Mouse (Mus musculus): ENCODE results near the gene Zdhhc18. TPM values are rescaled to one million over a fixed set of nuclear protein-coding genes. Genes with fewer than 3 reads are reported as not detected.

Zdhhc18 gene
- total and polyA plus RNA-seq, 3 experiments, result 6.7 to 15.6 TPM; not detected in 1

GRCm38 (mm10) chr4:133674331-133674695 is 24.4 kb upstream of the Zdhhc18 start:
- peak overlapping the region; percentile 79 for H3K9ac ChIP-seq (ENCODE audit: control insufficient read depth, low read depth, low read length, poor library complexity, severe bottlenecking)
- peaks cover 12 to 39% of the 10 kb centered on the region in 2 experiments for H3K4me1 ChIP-seq (ENCODE audit: control insufficient read depth in 1 of 2, insufficient read depth in 2 of 2, low read length in 2 of 2)
- no peaks in the 10 kb centered on the region for H3K27me3 ChIP-seq (ENCODE audit: control insufficient read depth in 1 of 2, insufficient read depth in 2 of 2, low read length in 2 of 2)
- TF ChIP-seq POLR2AphosphoS2 (IDR thresholded peaks at IDR 0.05; ENCODE audit: low read length), result no peak
- TF ChIP-seq MAX (IDR thresholded peaks at IDR 0.05; ENCODE audit: low read length), result 0 out of 2 replicates have a peak, but pooled peaks have one; percentile 15
- no peak for TF ChIP-seq MEF2A (IDR thresholded peaks at IDR 0.05; ENCODE audit: extremely low read depth, insufficient replicate concordance, low read depth, low read length, poor library complexity, severe bottlenecking)
- TF ChIP-seq TBP (IDR thresholded peaks at IDR 0.05; ENCODE audit: low read depth, low read length), result 0 out of 2 replicates have a peak, but pooled peaks have one; percentile 0
- DNase-seq (ENCODE audit: low read depth, low spot score), result no peak
- peaks cover 0 to 41% of the 10 kb centered on the region in 2 experiments; a peak in 2 of 4 replicates for H3K36me3 ChIP-seq (ENCODE audit: control insufficient read depth in 1 of 2, insufficient read depth in 2 of 2, low read length in 2 of 2)
- peak overlapping the region; percentile 100 for H3K27ac ChIP-seq (ENCODE audit: control insufficient read depth, low read depth, low read length)
- H3K4me3 ChIP-seq (ENCODE audit: control insufficient read depth in 1 of 2, insufficient read depth in 1 of 2, low read depth in 2 of 2, low read length in 2 of 2), result peak overlapping the region; percentile 40 to 53
- H3K9me3 ChIP-seq (replicated peaks; ENCODE audit: insufficient read depth, low read length), result no peaks in the 10 kb centered on the region
- peaks cover 7% of the 10 kb centered on the region for H3K79me2 ChIP-seq (ENCODE audit: control insufficient read depth, insufficient read depth, low read length, poor library complexity)

- H3K4me3 ChIP-seq (ENCODE audit: control insufficient read depth in 1 of 2, insufficient read depth in 1 of 2, low read depth in 2 of 2, low read length in 2 of 2), result peak overlapping the region; percentile 40 to 53
- peak; percentile 83 for DNase-seq (ENCODE audit: low read depth, low spot score)
- no peaks in the 10 kb centered on the region for H3K9me3 ChIP-seq (replicated peaks; ENCODE audit: insufficient read depth, low read length)
- no peaks in the 10 kb centered on the region for H3K27me3 ChIP-seq (ENCODE audit: control insufficient read depth in 1 of 2, insufficient read depth in 2 of 2, low read length in 2 of 2)
- peaks cover 7% of the 10 kb centered on the region for H3K79me2 ChIP-seq (ENCODE audit: control insufficient read depth, insufficient read depth, low read length, poor library complexity)
- H3K4me1 ChIP-seq (ENCODE audit: control insufficient read depth in 1 of 2, insufficient read depth in 2 of 2, low read length in 2 of 2), result peaks cover 12 to 39% of the 10 kb centered on the region in 2 experiments
- H3K9ac ChIP-seq (ENCODE audit: control insufficient read depth, low read depth, low read length, poor library complexity, severe bottlenecking), result peak overlapping the region; percentile 79
- H3K36me3 ChIP-seq (ENCODE audit: control insufficient read depth in 1 of 2, insufficient read depth in 2 of 2, low read length in 2 of 2), result peaks cover 0 to 41% of the 10 kb centered on the region in 2 experiments; a peak in 2 of 4 replicates
- H3K27ac ChIP-seq (ENCODE audit: control insufficient read depth, low read depth, low read length), result peak overlapping the region; percentile 100
- TF ChIP-seq MXI1 (IDR thresholded peaks at IDR 0.05; ENCODE audit: low read depth, low read length) (no peak; the same call in 1 of the 2 replicates), ZMIZ1 (IDR thresholded peaks at IDR 0.05; ENCODE audit: low read depth, low read length) (no peak), POLR2AphosphoS2 (IDR thresholded peaks at IDR 0.05; ENCODE audit: low read length) (no peak; the same call in 1 of the 2 replicates), ZNF384 (IDR thresholded peaks at IDR 0.05; ENCODE audit: low read depth, low read length) (peak; percentile 97), CTCF (IDR thresholded peaks at IDR 0.05 in 2 of 3, conservative IDR thresholded peaks at IDR 0.05 in 1 of 3; ENCODE audit: control insufficient read depth in 1 of 3, insufficient read depth in 1 of 3, low read depth in 2 of 3, low read length in 3 of 3, poor library complexity in 1 of 3, severe bottlenecking in 1 of 3) (no peak), CHD2 (IDR thresholded peaks at IDR 0.05; ENCODE audit: low read length) (0 out of 2 replicates have a peak, but pooled peaks have one; percentile 22), JUND (IDR thresholded peaks at IDR 0.05; ENCODE audit: low read depth, low read length) (no peak), USF1 (IDR thresholded peaks at IDR 0.05; ENCODE audit: low read depth, low read length) (no peak), MYB (IDR thresholded peaks at IDR 0.05; ENCODE audit: low read depth, low read length) (no peak), TCF12 (IDR thresholded peaks at IDR 0.05; ENCODE audit: low read depth, low read length) (no peak), EP300 (IDR thresholded peaks at IDR 0.05; ENCODE audit: low read depth in 1 of 2, low read length in 2 of 2) (peak in 1 of 2 experiments; percentile 72), TBP (IDR thresholded peaks at IDR 0.05; ENCODE audit: low read depth, low read length) (peak; percentile 72), MAX (IDR thresholded peaks at IDR 0.05; ENCODE audit: low read length) (no peak), ELF1 (IDR thresholded peaks at IDR 0.05; ENCODE audit: low read depth, low read length) (no peak), ZC3H11A (IDR thresholded peaks at IDR 0.05; ENCODE audit: low read depth, low read length) (no peak), TAL1 (IDR thresholded peaks at IDR 0.05; ENCODE audit: low read length) (no peak), NELFE (IDR thresholded peaks at IDR 0.05; ENCODE audit: low read depth, low read length) (peak; percentile 45; the same call in 1 of the 2 replicates), KAT2A (conservative IDR thresholded peaks at IDR 0.05; ENCODE audit: low read depth, low read length) (no peak), GABPA (IDR thresholded peaks at IDR 0.05; ENCODE audit: low read depth, low read length) (no peak), MEF2A (IDR thresholded peaks at IDR 0.05; ENCODE audit: extremely low read depth, insufficient replicate concordance, low read depth, low read length, poor library complexity, severe bottlenecking) (no peak), BHLHE40 (IDR thresholded peaks at IDR 0.05; ENCODE audit: borderline replicate concordance, low read depth, low read length) (no peak), RCOR1 (IDR thresholded peaks at IDR 0.05; ENCODE audit: low read depth, low read length) (peak; percentile 61; the same call in 1 of the 2 replicates), SIN3A (IDR thresholded peaks at IDR 0.05; ENCODE audit: low read length) (peak; percentile 46), NRF1 (IDR thresholded peaks at IDR 0.05; ENCODE audit: insufficient read depth, low read depth, low read length, poor library complexity, severe bottlenecking) (no peak), SMC3 (IDR thresholded peaks at IDR 0.05; ENCODE audit: low read depth, low read length) (peak; percentile 19; the same call in 1 of the 2 replicates), POLR2A (IDR thresholded peaks at IDR 0.05; ENCODE audit: control insufficient read depth in 1 of 2, insufficient read depth in 1 of 2, low read depth in 1 of 2, low read length in 2 of 2, poor library complexity in 1 of 2) (no peak; a peak in 1 of 4 replicates), RAD21 (IDR thresholded peaks at IDR 0.05; ENCODE audit: low read depth, low read length) (no peak), GATA1 (IDR thresholded peaks at IDR 0.05; ENCODE audit: low read depth, low read length) (0 out of 2 replicates have a peak, but pooled peaks have one; percentile 12), MAZ (IDR thresholded peaks at IDR 0.05; ENCODE audit: low read depth, low read length) (peak; percentile 49; the same call in 1 of the 2 replicates), POLR2AphosphoS5 (IDR thresholded peaks at IDR 0.05; ENCODE audit: borderline replicate concordance, low read depth, low read length) (no peak)
These were observed 23.8 kb upstream of the Zdhhc18 start for GRCm38 (mm10) chr4:133673666-133674330.
